Mouse (Mus musculus) liver, postnatal 0 days (tissue): ENCODE measurements at regions not wholly inside any gene's neighbourhood (a gene's known extent, or its start where the extent isn't known, plus 50 kb on each side); places are given as distances from the start of the nearest gene placed in this dataset.

Experiments used
- ATAC-seq: fragments of 200-750 bp; cut with Nextera tagmentation; 2 replicates; pipeline ENCODE4 v1.8.0; 2017; ENCODE audit warnings: mild to moderate bottlenecking, moderate library complexity
- DNase-seq: peaks from one replicate; pipeline ENCODE4 v3.0.0-alpha.2; 2016
- H3K27ac ChIP-seq: fragments of 300-500 bp; sonication (generic); 2 replicates; pipeline ENCODE4 v1.5.1; 2014; ENCODE audit warnings: antibody characterized with exemption, moderate library complexity, mild to moderate bottlenecking, low read depth
- H3K27me3 ChIP-seq: fragments of 300-500 bp; sonication (generic); 2 replicates; pipeline ENCODE4 v1.6.1; 2014; ENCODE audit warnings: low read length, control low read depth, mixed read lengths; ENCODE audit not compliant: insufficient read depth
- H3K36me3 ChIP-seq: fragments of 300-500 bp; sonication (generic); replicated peaks from 2 replicates; pipeline ENCODE4 v1.6.1; 2014; ENCODE audit warnings: mild to moderate bottlenecking, control low read depth, low read length, moderate library complexity, mixed read lengths; ENCODE audit not compliant: insufficient read depth
- H3K4me1 ChIP-seq: fragments of 300-500 bp; sonication (generic); 2 replicates; pipeline ENCODE4 v1.6.1; 2014; ENCODE audit warnings: antibody characterized with exemption, mild to moderate bottlenecking, control low read depth; ENCODE audit not compliant: insufficient read depth
- H3K4me2 ChIP-seq: fragments of 300-500 bp; sonication (generic); 2 replicates; pipeline ENCODE4 v1.6.1; 2014; ENCODE audit warnings: low read depth, mild to moderate bottlenecking, low read length, moderate library complexity, mixed read lengths
- H3K4me3 ChIP-seq: fragments of 300-500 bp; sonication (generic); 2 replicates; pipeline ENCODE4 v1.5.1; 2014; ENCODE audit warnings: low read depth, low read length
- H3K9ac ChIP-seq: fragments of 300-500 bp; sonication (generic); replicated peaks from 2 replicates; pipeline ENCODE4 v1.6.1; 2014; ENCODE audit warnings: mild to moderate bottlenecking, moderate library complexity
- H3K9me3 ChIP-seq: fragments of 300-500 bp; sonication (generic); 2 replicates; pipeline ENCODE4 v1.6.1; 2016; ENCODE audit warnings: mild to moderate bottlenecking, control low read depth, low read length, mixed read lengths
- CTCF ChIP-seq: sonication (generic); IDR thresholded peaks from 2 replicates; pipeline ENCODE4 v1.5.1; 2016; ENCODE audit warnings: antibody characterized with exemption, low read depth
- EP300 ChIP-seq: IDR thresholded peaks from 2 replicates; pipeline ENCODE4 v1.6.1; 2016; ENCODE audit warnings: antibody characterized with exemption, low read depth, mild to moderate bottlenecking
- WGBS: fragments of 180-500 bp; shearing (Covaris S2); extraction: QIAGEN DNeasy Blood & Tissue Kit; methylation state at CpG from one replicate; pipeline ENCODE4 v1.1.7; 2014; ENCODE audit not compliant: insufficient replicate concordance; 5-methylcytosine and 5-hydroxymethylcytosine counted together

- DNase-seq (no peak), ATAC-seq (no peak)
- Histone ChIP-seq H3K9me3 (peaks cover 2% of the 10 kb centered on the region; the same call in 1 of the 2 replicates), H3K9ac (no peak overlapping the region), H3K36me3 (no peaks in the 10 kb centered on the region), H3K27me3 (no peaks in the 10 kb centered on the region), H3K4me1 (no peaks in the 10 kb centered on the region), H3K27ac (no peak overlapping the region), H3K4me2 (no peak overlapping the region), H3K4me3 (no peak overlapping the region)
- 74% methylated on average over 2 of the region's 2 CpGs for WGBS
- TF ChIP-seq CTCF: no peak
- TF ChIP-seq EP300: no peak
Measured at GRCm38 (mm10) chr9:115600826-115601225, 290.6 kb upstream of the Stt3b start.

- ATAC-seq (no peak), DNase-seq (no peak)
- Histone ChIP-seq H3K9ac (no peak overlapping the region), H3K27ac (no peak overlapping the region), H3K4me1 (no peaks in the 10 kb centered on the region), H3K4me2 (no peak overlapping the region), H3K9me3 (peaks cover 2% of the 10 kb centered on the region; the same call in 1 of the 2 replicates), H3K36me3 (no peaks in the 10 kb centered on the region), H3K4me3 (no peak overlapping the region), H3K27me3 (no peaks in the 10 kb centered on the region)
- WGBS: 75% methylated on average over 7 of the region's 7 CpGs
- TF ChIP-seq EP300 (no peak), CTCF (no peak)
Measured at GRCm38 (mm10) chr9:115602772-115603171, 292.6 kb upstream of the Stt3b start.

- Histone ChIP-seq H3K9ac (no peak overlapping the region), H3K4me2 (no peak overlapping the region), H3K9me3 (no peaks in the 10 kb centered on the region), H3K4me3 (no peak overlapping the region), H3K27me3 (no peaks in the 10 kb centered on the region), H3K27ac (no peak overlapping the region), H3K4me1 (no peaks in the 10 kb centered on the region), H3K36me3 (no peaks in the 10 kb centered on the region)
- ATAC-seq (no peak), DNase-seq (no peak)
- WGBS: 80% methylated on average over 3 of the region's 3 CpGs
- TF ChIP-seq CTCF (no peak), EP300 (no peak)
Measured at GRCm38 (mm10) chr9:115604450-115604849, 294.2 kb upstream of the Stt3b start.

DNA sequence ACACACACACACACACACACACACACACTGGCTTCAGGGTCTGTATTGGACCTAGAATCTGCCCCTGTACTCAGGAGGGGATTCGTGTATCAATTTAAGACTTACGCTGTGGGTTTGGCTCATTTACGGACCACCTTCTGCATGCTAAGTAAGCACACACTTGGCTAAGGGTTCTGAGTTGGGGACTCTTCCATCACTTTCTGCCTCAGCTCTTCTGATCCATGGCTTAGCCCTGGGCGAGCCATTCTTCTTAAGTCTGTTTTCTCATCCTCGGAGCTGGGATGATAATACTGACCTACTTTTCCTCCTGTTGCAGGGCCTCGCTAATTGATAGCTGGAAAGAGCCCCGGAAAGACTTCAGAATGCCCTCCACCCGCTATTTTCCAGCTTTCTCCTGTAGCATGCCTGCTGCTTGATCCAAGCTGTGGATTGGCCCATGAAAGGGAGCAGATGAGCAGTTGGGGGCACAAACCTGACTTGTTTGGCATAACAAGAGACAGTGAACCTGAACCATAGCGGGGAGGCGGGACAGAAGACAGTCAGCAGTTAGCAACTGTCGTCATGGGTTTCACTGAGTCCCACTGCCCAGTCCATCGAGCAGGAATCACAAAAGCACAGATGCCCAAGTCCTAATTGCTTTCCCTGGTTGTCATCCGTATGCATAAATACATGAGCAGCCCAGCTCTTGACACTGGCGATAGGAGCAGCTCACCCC, 294.9 kb upstream of the Stt3b start:
- H3K36me3 ChIP-seq: no peaks in the 10 kb centered on the region
- no peaks in the 10 kb centered on the region for H3K9me3 ChIP-seq
- no peak overlapping the region for H3K4me3 ChIP-seq
- TF ChIP-seq CTCF (no peak), EP300 (no peak)
- WGBS: 82% methylated on average over 14 of the region's 14 CpGs
- H3K27me3 ChIP-seq: no peaks in the 10 kb centered on the region
- no peak for ATAC-seq
- no peaks in the 10 kb centered on the region for H3K4me1 ChIP-seq
- H3K9ac ChIP-seq: no peak overlapping the region
- no peak overlapping the region for H3K27ac ChIP-seq
- DNase-seq: no peak
- H3K4me2 ChIP-seq: no peak overlapping the region

- no peaks in the 10 kb centered on the region for H3K27me3 ChIP-seq
- no peaks in the 10 kb centered on the region for H3K36me3 ChIP-seq
- H3K27ac ChIP-seq: no peak overlapping the region
- no peak overlapping the region for H3K4me3 ChIP-seq
- TF ChIP-seq CTCF (no peak), EP300 (no peak)
- no peak overlapping the region for H3K4me2 ChIP-seq
- H3K9me3 ChIP-seq: no peaks in the 10 kb centered on the region
- no peak for DNase-seq
- peaks cover 18% of the 10 kb centered on the region for H3K4me1 ChIP-seq
- 39% methylated on average over 2 of the region's 2 CpGs for WGBS
- ATAC-seq: no peak
- no peak overlapping the region for H3K9ac ChIP-seq
Measured at GRCm38 (mm10) chr9:115607961-115608360, 297.7 kb upstream of the Stt3b start.

- no peak for TF ChIP-seq CTCF
- no peak for TF ChIP-seq EP300
- H3K4me2 ChIP-seq: no peak overlapping the region
- WGBS: 40% methylated on average over 5 of the region's 5 CpGs
Measured at GRCm38 (mm10) chr9:115608377-115608776, 298.2 kb upstream of the Stt3b start.

GRCm38 (mm10) chr9:115609904-115610303, 299.4 kb upstream of the Gadl1 start:
- Histone ChIP-seq H3K27ac (no peak overlapping the region), H3K4me3 (no peak overlapping the region), H3K9ac (no peak overlapping the region), H3K4me1 (peaks cover 18% of the 10 kb centered on the region), H3K36me3 (no peaks in the 10 kb centered on the region), H3K9me3 (no peaks in the 10 kb centered on the region), H3K27me3 (no peaks in the 10 kb centered on the region), H3K4me2 (no peak overlapping the region)
- DNase-seq (no peak), ATAC-seq (no peak)
- 38% methylated on average over 5 of the region's 5 CpGs for WGBS
- TF ChIP-seq EP300 (no peak), CTCF (no peak)

More at GRCm38 (mm10) chr9:115608377-115608776, 298.2 kb upstream of the Stt3b start:
- Histone ChIP-seq H3K9me3 (no peaks in the 10 kb centered on the region), H3K4me3 (no peak overlapping the region), H3K4me1 (peaks cover 18% of the 10 kb centered on the region), H3K36me3 (no peaks in the 10 kb centered on the region), H3K27ac (no peak overlapping the region), H3K27me3 (no peaks in the 10 kb centered on the region), H3K9ac (no peak overlapping the region)
- DNase-seq (no peak), ATAC-seq (no peak)
